9 mouse cellular contexts compared by ENCODE assay signal in the genomic region with DNA sequence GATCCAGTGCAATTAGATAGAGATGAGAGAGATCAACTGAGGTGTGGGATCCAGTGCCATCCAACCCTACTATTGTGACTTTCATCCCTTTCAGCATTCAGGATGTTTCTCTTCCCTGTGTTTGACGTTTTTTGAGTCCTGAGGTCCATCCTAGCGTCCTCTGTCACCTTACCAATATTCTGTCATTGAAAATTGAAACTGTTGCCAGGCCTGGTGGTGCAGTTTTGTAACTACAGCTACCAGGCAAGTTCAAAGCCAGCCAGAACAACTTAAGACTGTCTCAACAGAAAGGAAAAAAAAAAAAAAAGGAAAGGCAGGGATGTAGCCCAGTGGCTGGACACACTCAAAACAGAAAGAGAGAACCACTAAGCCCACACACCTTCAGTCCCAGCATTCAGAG. TPM values are rescaled to one million over a fixed set of nuclear protein-coding genes. Genes with fewer than 3 reads are reported as not detected.
A peak's percentile ranks its signal among the peaks of the same experiment; 100 is the strongest.
DNase-seq lines count a peak whose midpoint lies in the region; ATAC-seq and TF ChIP-seq lines count a peak whose summit lies in the region.
"Had no signal": no experiment of that assay in that cellular context is flagged by ENCODE, and none has a peak within 500 bp of the region (broad histone marks: within the 10 kb centered on the region; RNA-seq: fewer than 3 reads in every experiment).

No protein-coding gene starts in this region.

- H3K4me2 ChIP-seq in heart, embryonic 16.5 days (ENCODE audit: low read depth, low read length): peak overlapping the region; percentile 71
- no peak overlapping the region for H3K4me2 ChIP-seq in forebrain, embryonic 15.5 days (replicated peaks)
- peak overlapping the region; percentile 82 for H3K4me2 ChIP-seq in midbrain, embryonic 12.5 days (replicated peaks)

- no peak for TF ChIP-seq POLR2A in ES-Bruce4 (IDR thresholded peaks at IDR 0.05; ENCODE audit: insufficient read depth, low read length)

- no peaks in the 10 kb centered on the region for H3K9me3 ChIP-seq in heart, embryonic 16.5 days (replicated peaks; ENCODE audit: control insufficient read depth, low read length)
- H3K9me3 ChIP-seq in ES-Bruce4 (replicated peaks; ENCODE audit: control insufficient read depth, insufficient read depth, low read length, poor library complexity, severe bottlenecking): no peaks in the 10 kb centered on the region
- no peaks in the 10 kb centered on the region for H3K9me3 ChIP-seq in forebrain, embryonic 15.5 days
- H3K9me3 ChIP-seq in midbrain, embryonic 12.5 days: no peaks in the 10 kb centered on the region

- H3K36me3 ChIP-seq in heart, embryonic 16.5 days (ENCODE audit: control insufficient read depth, insufficient read depth): peaks cover 15% of the 10 kb centered on the region
- H3K36me3 ChIP-seq in ES-Bruce4 (ENCODE audit: control insufficient read depth, insufficient read depth, low read length, poor library complexity, severe bottlenecking): peaks cover 7% of the 10 kb centered on the region
- peaks cover 15% of the 10 kb centered on the region for H3K36me3 ChIP-seq in forebrain, embryonic 15.5 days
- peaks cover 19% of the 10 kb centered on the region for H3K36me3 ChIP-seq in midbrain, embryonic 12.5 days

- peaks cover 47% of the 10 kb centered on the region for H3K4me1 ChIP-seq in heart, embryonic 16.5 days (ENCODE audit: control insufficient read depth, insufficient read depth, low read length)
- peaks cover 3% of the 10 kb centered on the region for H3K4me1 ChIP-seq in ES-Bruce4 (ENCODE audit: control insufficient read depth, insufficient read depth, low read length)
- H3K4me1 ChIP-seq in forebrain, embryonic 15.5 days: peaks cover 50% of the 10 kb centered on the region
- H3K4me1 ChIP-seq in midbrain, embryonic 12.5 days: peaks cover 46% of the 10 kb centered on the region

- H3K27me3 ChIP-seq in heart, embryonic 16.5 days (ENCODE audit: control insufficient read depth, insufficient read depth, low read length): no peaks in the 10 kb centered on the region
- no peaks in the 10 kb centered on the region for H3K27me3 ChIP-seq in ES-Bruce4 (ENCODE audit: control insufficient read depth, insufficient read depth, low read length, poor library complexity, severe bottlenecking)
- no peaks in the 10 kb centered on the region for H3K27me3 ChIP-seq in forebrain, embryonic 15.5 days
- peaks cover 10% of the 10 kb centered on the region; the same call in 1 of the 2 replicates for H3K27me3 ChIP-seq in midbrain, embryonic 12.5 days

- 69% methylated on average over 2 of the region's 2 CpGs for WGBS in heart, embryonic 16.5 days
- WGBS in forebrain, embryonic 15.5 days: 82% methylated on average over 2 of the region's 2 CpGs
- WGBS in midbrain, embryonic 12.5 days: 80% methylated on average over 2 of the region's 2 CpGs

- TF ChIP-seq EP300 in ES-Bruce4 (IDR thresholded peaks at IDR 0.05; ENCODE audit: insufficient read depth, low read depth, low read length): no peak

- peak overlapping the region; percentile 99 for H3K27ac ChIP-seq in heart, embryonic 16.5 days (ENCODE audit: low read length)
- no peak overlapping the region for H3K27ac ChIP-seq in ES-Bruce4 (ENCODE audit: insufficient read depth, low read length)
- no peak overlapping the region for H3K27ac ChIP-seq in forebrain, embryonic 15.5 days (replicated peaks)
- no peak overlapping the region for H3K27ac ChIP-seq in midbrain, embryonic 12.5 days (replicated peaks)

- H3K9ac ChIP-seq in heart, embryonic 16.5 days (ENCODE audit: low read length): peak overlapping the region; percentile 88
- H3K9ac ChIP-seq in ES-Bruce4 (ENCODE audit: low read depth, poor library complexity, severe bottlenecking): peak overlapping the region; percentile 70
- no peak overlapping the region for H3K9ac ChIP-seq in forebrain, embryonic 15.5 days (replicated peaks)
- H3K9ac ChIP-seq in midbrain, embryonic 12.5 days (replicated peaks): no peak overlapping the region

- no peak for ATAC-seq in heart, embryonic 16.5 days (replicated peaks; ENCODE audit: extremely low read depth, insufficient read depth, low FRiP score)
- no peak for ATAC-seq in forebrain, embryonic 15.5 days (replicated peaks)
- no peak for ATAC-seq in midbrain, embryonic 12.5 days (ENCODE audit: low FRiP score, low read depth)
- no peak for ATAC-seq in erythroid progenitor cell, adult 5-6 weeks (replicated peaks; ENCODE audit: low FRiP score, poor library complexity, severe bottlenecking)

- DNase-seq in heart, postnatal 4 days: no peak
- no peak for DNase-seq in cerebellum, postnatal 36 days
- DNase-seq in adrenal gland, adult 2 months: no peak
- DNase-seq: thymus, postnatal 14 days had no signal

- H3K4me3 ChIP-seq in heart, embryonic 16.5 days (ENCODE audit: low read length): peak overlapping the region; percentile 75
- no peak overlapping the region for H3K4me3 ChIP-seq in ES-Bruce4 (ENCODE audit: low read depth, low read length)
- H3K4me3 ChIP-seq in forebrain, embryonic 15.5 days: peak overlapping the region; percentile 74; the same call in 1 of the 2 replicates
- H3K4me3 ChIP-seq in midbrain, embryonic 12.5 days: no peak overlapping the region

- no peak for TF ChIP-seq CTCF in ES-Bruce4 (IDR thresholded peaks at IDR 0.05; ENCODE audit: low read depth, low read length)

RNA-seq across cellular contexts. Expression of a gene that starts 1.3 kb away (rescaled TPM):
- polyA plus RNA-seq in heart, embryonic 16.5 days (2015; fragmentation: Nextera tagmentation; extraction: Ambion mirVana): 945 and 1,125 TPM in 2 replicates
- total RNA-seq in heart, postnatal 4 days (2021): 100 to 1,000 TPM; 616 to 628 TPM
- 642 and 680 TPM in 2 replicates for polyA plus RNA-seq in ES-Bruce4 (2011; ENCODE audit: insufficient read depth, insufficient read length, low read depth, missing spikeins)
- 682 and 697 TPM in 2 replicates for polyA plus RNA-seq in forebrain, embryonic 15.5 days (2015; fragmentation: Nextera tagmentation; extraction: Ambion mirVana)
- 747 and 793 TPM in 2 replicates for polyA plus RNA-seq in midbrain, embryonic 12.5 days (2016; fragmentation: Nextera tagmentation; extraction: Ambion mirVana)
- 353 and 444 TPM in 2 replicates for total RNA-seq in erythroid progenitor cell, adult 5-6 weeks (2015; ENCODE audit: low replicate concordance)
- total RNA-seq in erythroid progenitor cell, adult 5-6 weeks (2017; ENCODE audit: low replicate concordance): 506 and 519 TPM in 2 replicates
- total RNA-seq in adrenal gland, adult 2 months (2021): 100 to 1,000 TPM; 786 to 985 TPM
- polyA plus RNA-seq in adrenal gland, adult 2 months (2012; rRNA removed): 324 and 445 TPM in 2 replicates

RNA-seq across cellular contexts. Expression of a gene that starts 3.2 kb away (rescaled TPM):
- polyA plus RNA-seq in heart, embryonic 16.5 days (2015; fragmentation: Nextera tagmentation; extraction: Ambion mirVana): 4.2 and 4.4 TPM in 2 replicates
- 1 to 10 TPM; 3.7 TPM for total RNA-seq in heart, postnatal 4 days (2021)
- polyA plus RNA-seq in ES-Bruce4 (2011; ENCODE audit: insufficient read depth, insufficient read length, low read depth, missing spikeins): 9.0 and 12.8 TPM in 2 replicates
- 4.7 and 5.6 TPM in 2 replicates for polyA plus RNA-seq in forebrain, embryonic 15.5 days (2015; fragmentation: Nextera tagmentation; extraction: Ambion mirVana)
- polyA plus RNA-seq in midbrain, embryonic 12.5 days (2016; fragmentation: Nextera tagmentation; extraction: Ambion mirVana): 2.7 and 3.0 TPM in 2 replicates
- 4.0 TPM in 1 of 2 replicates, not detected in the other for total RNA-seq in erythroid progenitor cell, adult 5-6 weeks (2015; ENCODE audit: low replicate concordance)
- 0.51 TPM in 1 of 2 replicates, not detected in the other for total RNA-seq in erythroid progenitor cell, adult 5-6 weeks (2017; ENCODE audit: low replicate concordance)
- total RNA-seq in adrenal gland, adult 2 months (2021): 1 to 10 TPM; 6.2 to 8.3 TPM
- polyA plus RNA-seq in adrenal gland, adult 2 months (2012; rRNA removed): 5.1 and 5.7 TPM in 2 replicates

RNA-seq across cellular contexts. Expression of a gene that starts 30.4 kb away (rescaled TPM):
- polyA plus RNA-seq in heart, embryonic 16.5 days (2015; fragmentation: Nextera tagmentation; extraction: Ambion mirVana): 22.5 and 25.7 TPM in 2 replicates
- 10 to 100 TPM; 28.4 to 31.3 TPM for total RNA-seq in heart, postnatal 4 days (2021)
- polyA plus RNA-seq in ES-Bruce4 (2011; ENCODE audit: insufficient read depth, insufficient read length, low read depth, missing spikeins): 20.1 and 20.5 TPM in 2 replicates
- 6.8 and 7.6 TPM in 2 replicates for polyA plus RNA-seq in forebrain, embryonic 15.5 days (2015; fragmentation: Nextera tagmentation; extraction: Ambion mirVana)
- 25.6 and 26.6 TPM in 2 replicates for polyA plus RNA-seq in midbrain, embryonic 12.5 days (2016; fragmentation: Nextera tagmentation; extraction: Ambion mirVana)
- 23.4 and 27.2 TPM in 2 replicates for total RNA-seq in erythroid progenitor cell, adult 5-6 weeks (2015; ENCODE audit: low replicate concordance)
- total RNA-seq in erythroid progenitor cell, adult 5-6 weeks (2017; ENCODE audit: low replicate concordance): 29.7 and 30.8 TPM in 2 replicates
- 10 to 100 TPM; 26.1 to 32.6 TPM for total RNA-seq in adrenal gland, adult 2 months (2021)
- 52.8 and 59.6 TPM in 2 replicates for polyA plus RNA-seq in adrenal gland, adult 2 months (2012; rRNA removed)

RNA-seq across cellular contexts. Expression of a gene that starts 36.2 kb away (rescaled TPM):
- 54.9 and 57.5 TPM in 2 replicates for polyA plus RNA-seq in heart, embryonic 16.5 days (2015; fragmentation: Nextera tagmentation; extraction: Ambion mirVana)
- 10 to 100 TPM; 97.0 to 97.3 TPM for total RNA-seq in heart, postnatal 4 days (2021)
- 26.3 and 28.6 TPM in 2 replicates for polyA plus RNA-seq in ES-Bruce4 (2011; ENCODE audit: insufficient read depth, insufficient read length, low read depth, missing spikeins)
- polyA plus RNA-seq in forebrain, embryonic 15.5 days (2015; fragmentation: Nextera tagmentation; extraction: Ambion mirVana): 201 and 202 TPM in 2 replicates
- polyA plus RNA-seq in midbrain, embryonic 12.5 days (2016; fragmentation: Nextera tagmentation; extraction: Ambion mirVana): 188 and 202 TPM in 2 replicates
- total RNA-seq in erythroid progenitor cell, adult 5-6 weeks (2015; ENCODE audit: low replicate concordance): 70.4 and 112 TPM in 2 replicates
- total RNA-seq in erythroid progenitor cell, adult 5-6 weeks (2017; ENCODE audit: low replicate concordance): 101 and 117 TPM in 2 replicates
- 100 to 1,000 TPM; 120 to 128 TPM for total RNA-seq in adrenal gland, adult 2 months (2021)
- polyA plus RNA-seq in adrenal gland, adult 2 months (2012; rRNA removed): 129 and 130 TPM in 2 replicates

RNA-seq across cellular contexts. Expression of a gene that starts 52.3 kb away (rescaled TPM):
- polyA plus RNA-seq in heart, embryonic 16.5 days (2015; fragmentation: Nextera tagmentation; extraction: Ambion mirVana): 8.4 and 9.5 TPM in 2 replicates
- total RNA-seq in heart, postnatal 4 days (2021): 1 to 10 TPM; 6.9 to 8.3 TPM
- polyA plus RNA-seq in ES-Bruce4 (2011; ENCODE audit: insufficient read depth, insufficient read length, low read depth, missing spikeins): 22.4 and 24.6 TPM in 2 replicates
- 22.8 and 24.5 TPM in 2 replicates for polyA plus RNA-seq in forebrain, embryonic 15.5 days (2015; fragmentation: Nextera tagmentation; extraction: Ambion mirVana)
- polyA plus RNA-seq in midbrain, embryonic 12.5 days (2016; fragmentation: Nextera tagmentation; extraction: Ambion mirVana): 20.1 and 22.5 TPM in 2 replicates
- total RNA-seq in erythroid progenitor cell, adult 5-6 weeks (2015; ENCODE audit: low replicate concordance): 0.72 and 2.9 TPM in 2 replicates
- 5.9 and 6.4 TPM in 2 replicates for total RNA-seq in erythroid progenitor cell, adult 5-6 weeks (2017; ENCODE audit: low replicate concordance)
- 10 to 100 TPM; 11.7 to 12.3 TPM for total RNA-seq in adrenal gland, adult 2 months (2021)
- 16.0 and 16.3 TPM in 2 replicates for polyA plus RNA-seq in adrenal gland, adult 2 months (2012; rRNA removed)

Comparison
In these comparisons a context has a peak if more than half of its experiments do, and no peak if none do; other contexts are left out.
1. H3K4me3 ChIP-seq: peak in heart, embryonic 16.5 days (single experiment) and forebrain, embryonic 15.5 days (single experiment); none in ES-Bruce4 (single experiment) and midbrain, embryonic 12.5 days (single experiment).
2. H3K9ac ChIP-seq: peak in heart, embryonic 16.5 days (single experiment) and ES-Bruce4 (single experiment); none in forebrain, embryonic 15.5 days (single experiment) and midbrain, embryonic 12.5 days (single experiment).